Mouse (Mus musculus): ENCODE measurements at regions not wholly inside any gene's neighbourhood (a gene's known extent, or its start where the extent isn't known, plus 50 kb on each side); places are given as distances from the start of the nearest gene placed in this dataset.
A peak's percentile ranks its signal among the peaks of the same experiment; 100 is the strongest.

- no peaks in the 10 kb centered on the region for H3K9me3 ChIP-seq (ENCODE audit: control insufficient read depth, low read length)
- H3K36me3 ChIP-seq (ENCODE audit: control insufficient read depth, insufficient read depth, low read length), result no peaks in the 10 kb centered on the region
- DNase-seq (ENCODE audit: low spot score) (no peak), ATAC-seq (ENCODE audit: low FRiP score) (no peak)
- no peak overlapping the region for H3K4me3 ChIP-seq (ENCODE audit: low read depth, low read length)
- WGBS, result 92% methylated on average over 8 of the region's 8 CpGs
- H3K27ac ChIP-seq (ENCODE audit: low read depth, low read length), result no peak overlapping the region
- no peak overlapping the region for H3K4me2 ChIP-seq (replicated peaks; ENCODE audit: low read depth, low read length)
- no peaks in the 10 kb centered on the region for H3K27me3 ChIP-seq (ENCODE audit: control insufficient read depth, insufficient read depth, low read length)
- no peaks in the 10 kb centered on the region for H3K4me1 ChIP-seq (replicated peaks; ENCODE audit: control insufficient read depth, insufficient read depth, low read length)
- H3K9ac ChIP-seq (ENCODE audit: low read depth, low read length), result no peak overlapping the region
These were observed 69.0 kb upstream of the Atrnl1 start for GRCm38 (mm10) chr19:57541693-57542314.

GRCm38 (mm10) chr19:57542506-57542905 is 68.3 kb upstream of the Atrnl1 start:
- no peak overlapping the region for H3K9ac ChIP-seq (ENCODE audit: low read depth, low read length)
- no peaks in the 10 kb centered on the region for H3K9me3 ChIP-seq (ENCODE audit: control insufficient read depth, low read length)
- H3K27ac ChIP-seq (ENCODE audit: low read depth, low read length), result no peak overlapping the region
- no peaks in the 10 kb centered on the region for H3K4me1 ChIP-seq (replicated peaks; ENCODE audit: control insufficient read depth, insufficient read depth, low read length)
- ATAC-seq (ENCODE audit: low FRiP score), result no peak
- 96% methylated on average over 5 of the region's 5 CpGs for WGBS
- no peak overlapping the region for H3K4me2 ChIP-seq (replicated peaks; ENCODE audit: low read depth, low read length)
- H3K36me3 ChIP-seq (ENCODE audit: control insufficient read depth, insufficient read depth, low read length), result no peaks in the 10 kb centered on the region
- no peaks in the 10 kb centered on the region for H3K27me3 ChIP-seq (ENCODE audit: control insufficient read depth, insufficient read depth, low read length)
- no peak overlapping the region for H3K4me3 ChIP-seq (ENCODE audit: low read depth, low read length)
- DNase-seq (ENCODE audit: low spot score), result no peak

GRCm38 (mm10) chr19:57543681-57544214 is 67.1 kb upstream of the Atrnl1 start:
- ATAC-seq (ENCODE audit: low FRiP score) (no peak), DNase-seq (ENCODE audit: low spot score) (peak; percentile 55)
- no peaks in the 10 kb centered on the region for H3K9me3 ChIP-seq (ENCODE audit: control insufficient read depth, low read length)
- H3K4me1 ChIP-seq (replicated peaks; ENCODE audit: control insufficient read depth, insufficient read depth, low read length), result no peaks in the 10 kb centered on the region
- 30% methylated on average over 13 of the region's 13 CpGs for WGBS
- no peak overlapping the region for H3K27ac ChIP-seq (ENCODE audit: low read depth, low read length)
- H3K36me3 ChIP-seq (ENCODE audit: control insufficient read depth, insufficient read depth, low read length), result no peaks in the 10 kb centered on the region
- H3K9ac ChIP-seq (ENCODE audit: low read depth, low read length), result 0 out of 2 replicates have a peak overlapping the region, but pooled peaks have one; percentile 19
- H3K4me3 ChIP-seq (ENCODE audit: low read depth, low read length), result no peak overlapping the region
- H3K27me3 ChIP-seq (ENCODE audit: control insufficient read depth, insufficient read depth, low read length), result no peaks in the 10 kb centered on the region
- H3K4me2 ChIP-seq (replicated peaks; ENCODE audit: low read depth, low read length), result no peak overlapping the region

- no peak overlapping the region for H3K9ac ChIP-seq (ENCODE audit: low read depth, low read length)
- no peak for ATAC-seq (ENCODE audit: low FRiP score)
- H3K27ac ChIP-seq (ENCODE audit: low read depth, low read length), result no peak overlapping the region
These were observed 66.5 kb upstream of the Atrnl1 start for GRCm38 (mm10) chr19:57544229-57544879.

GRCm38 (mm10) chr19:57545071-57545470 is 65.8 kb upstream of the Atrnl1 start:
- H3K9ac ChIP-seq (ENCODE audit: low read depth, low read length), result no peak overlapping the region
- no peak for ATAC-seq (ENCODE audit: low FRiP score)

More at GRCm38 (mm10) chr19:57544229-57544879, 66.5 kb upstream of the Atrnl1 start:
- DNase-seq (ENCODE audit: low spot score), result no peak
- H3K4me3 ChIP-seq (ENCODE audit: low read depth, low read length), result no peak overlapping the region
- no peaks in the 10 kb centered on the region for H3K4me1 ChIP-seq (replicated peaks; ENCODE audit: control insufficient read depth, insufficient read depth, low read length)
- no peak overlapping the region for H3K4me2 ChIP-seq (replicated peaks; ENCODE audit: low read depth, low read length)
- no peaks in the 10 kb centered on the region for H3K9me3 ChIP-seq (ENCODE audit: control insufficient read depth, low read length)
- WGBS, result 84% methylated on average over 17 of the region's 17 CpGs
- no peaks in the 10 kb centered on the region for H3K27me3 ChIP-seq (ENCODE audit: control insufficient read depth, insufficient read depth, low read length)
- H3K36me3 ChIP-seq (ENCODE audit: control insufficient read depth, insufficient read depth, low read length), result no peaks in the 10 kb centered on the region

GRCm38 (mm10) chr19:57546039-57546438 is 64.8 kb upstream of the Atrnl1 start:
- Histone ChIP-seq H3K4me3 (ENCODE audit: low read depth, low read length) (no peak overlapping the region), H3K9me3 (ENCODE audit: control insufficient read depth, low read length) (no peaks in the 10 kb centered on the region), H3K27ac (ENCODE audit: low read depth, low read length) (no peak overlapping the region), H3K27me3 (ENCODE audit: control insufficient read depth, insufficient read depth, low read length) (no peaks in the 10 kb centered on the region), H3K4me2 (replicated peaks; ENCODE audit: low read depth, low read length) (no peak overlapping the region), H3K36me3 (ENCODE audit: control insufficient read depth, insufficient read depth, low read length) (no peaks in the 10 kb centered on the region), H3K9ac (ENCODE audit: low read depth, low read length) (no peak overlapping the region), H3K4me1 (replicated peaks; ENCODE audit: control insufficient read depth, insufficient read depth, low read length) (no peaks in the 10 kb centered on the region)
- ATAC-seq (ENCODE audit: low FRiP score) (no peak), DNase-seq (ENCODE audit: low spot score) (no peak)
- WGBS, result 74% methylated on average over 2 of the region's 2 CpGs

More at GRCm38 (mm10) chr19:57545071-57545470, 65.8 kb upstream of the Atrnl1 start:
- WGBS, result 84% methylated on average over 2 of the region's 2 CpGs
- Histone ChIP-seq H3K9me3 (ENCODE audit: control insufficient read depth, low read length) (no peaks in the 10 kb centered on the region), H3K4me2 (replicated peaks; ENCODE audit: low read depth, low read length) (no peak overlapping the region), H3K27me3 (ENCODE audit: control insufficient read depth, insufficient read depth, low read length) (no peaks in the 10 kb centered on the region), H3K4me1 (replicated peaks; ENCODE audit: control insufficient read depth, insufficient read depth, low read length) (no peaks in the 10 kb centered on the region), H3K4me3 (ENCODE audit: low read depth, low read length) (no peak overlapping the region), H3K27ac (ENCODE audit: low read depth, low read length) (no peak overlapping the region), H3K36me3 (ENCODE audit: control insufficient read depth, insufficient read depth, low read length) (no peaks in the 10 kb centered on the region)
- DNase-seq (ENCODE audit: low spot score), result no peak

- no peaks in the 10 kb centered on the region for H3K36me3 ChIP-seq (ENCODE audit: control insufficient read depth, insufficient read depth, low read length)
- no peak overlapping the region for H3K9ac ChIP-seq (ENCODE audit: low read depth, low read length)
- no peak overlapping the region for H3K27ac ChIP-seq (ENCODE audit: low read depth, low read length)
- H3K9me3 ChIP-seq (ENCODE audit: control insufficient read depth, low read length), result no peaks in the 10 kb centered on the region
- ATAC-seq (ENCODE audit: low FRiP score), result no peak
- H3K27me3 ChIP-seq (ENCODE audit: control insufficient read depth, insufficient read depth, low read length), result no peaks in the 10 kb centered on the region
- H3K4me3 ChIP-seq (ENCODE audit: low read depth, low read length), result no peak overlapping the region
- H3K4me1 ChIP-seq (replicated peaks; ENCODE audit: control insufficient read depth, insufficient read depth, low read length), result no peaks in the 10 kb centered on the region
- WGBS, result 90% methylated on average over 10 of the region's 10 CpGs
- no peak for DNase-seq (ENCODE audit: low spot score)
- no peak overlapping the region for H3K4me2 ChIP-seq (replicated peaks; ENCODE audit: low read depth, low read length)
These were observed 64.3 kb upstream of the Atrnl1 start for GRCm38 (mm10) chr19:57546519-57546918.

- ATAC-seq (ENCODE audit: low FRiP score), result no peak
- H3K9me3 ChIP-seq (ENCODE audit: control insufficient read depth, low read length), result no peaks in the 10 kb centered on the region
- DNase-seq (ENCODE audit: low spot score), result no peak
- no peak overlapping the region for H3K4me3 ChIP-seq (ENCODE audit: low read depth, low read length)
- WGBS, result 92% methylated on average over 11 of the region's 11 CpGs
- H3K27me3 ChIP-seq (ENCODE audit: control insufficient read depth, insufficient read depth, low read length), result no peaks in the 10 kb centered on the region
- no peak overlapping the region for H3K4me2 ChIP-seq (replicated peaks; ENCODE audit: low read depth, low read length)
- no peaks in the 10 kb centered on the region for H3K36me3 ChIP-seq (ENCODE audit: control insufficient read depth, insufficient read depth, low read length)
- no peak overlapping the region for H3K9ac ChIP-seq (ENCODE audit: low read depth, low read length)
- no peaks in the 10 kb centered on the region for H3K4me1 ChIP-seq (replicated peaks; ENCODE audit: control insufficient read depth, insufficient read depth, low read length)
- H3K27ac ChIP-seq (ENCODE audit: low read depth, low read length), result no peak overlapping the region
These were observed 62.7 kb upstream of the Atrnl1 start for GRCm38 (mm10) chr19:57548093-57548492.

- 85% methylated on average over 11 of the region's 11 CpGs for WGBS
- H3K27me3 ChIP-seq (ENCODE audit: control insufficient read depth, insufficient read depth, low read length), result no peaks in the 10 kb centered on the region
These were observed 62.2 kb upstream of the Atrnl1 start for GRCm38 (mm10) chr19:57548661-57549060.

More at GRCm38 (mm10) chr19:57548661-57549060, 62.2 kb upstream of the Atrnl1 start:
- ATAC-seq (ENCODE audit: low FRiP score) (no peak), DNase-seq (ENCODE audit: low spot score) (no peak)
- no peaks in the 10 kb centered on the region for H3K36me3 ChIP-seq (ENCODE audit: control insufficient read depth, insufficient read depth, low read length)
- H3K4me2 ChIP-seq (replicated peaks; ENCODE audit: low read depth, low read length), result no peak overlapping the region
- H3K9ac ChIP-seq (ENCODE audit: low read depth, low read length), result no peak overlapping the region
- no peaks in the 10 kb centered on the region for H3K4me1 ChIP-seq (replicated peaks; ENCODE audit: control insufficient read depth, insufficient read depth, low read length)
- no peak overlapping the region for H3K4me3 ChIP-seq (ENCODE audit: low read depth, low read length)
- no peak overlapping the region for H3K27ac ChIP-seq (ENCODE audit: low read depth, low read length)
- H3K9me3 ChIP-seq (ENCODE audit: control insufficient read depth, low read length), result no peaks in the 10 kb centered on the region

Measured in hindbrain, embryonic 11.5 days (tissue).